Mouse (Mus musculus): ENCODE data around the gene A730071L15Rik. TPM values are rescaled to one million over a fixed set of nuclear protein-coding genes. Genes with fewer than 3 reads are reported as not detected.

Gene A730071L15Rik
- total and polyA plus RNA-seq, 3 experiments: 0.42 TPM; not detected in 2

- no peak for DNase-seq (ENCODE audit: extremely low read depth)
- no peak overlapping the region for H3K27ac ChIP-seq (ENCODE audit: insufficient read depth, low read depth)
- dilution Hi-C loops (cut with MboI; ENCODE audit: extremely low pct_ligation_motif_present, extremely low pct_unique_long_range_greater_than_20kb, low sequenced_read_pairs): no loop called here
- H3K4me1 ChIP-seq (ENCODE audit: control insufficient read depth in 1 of 2, insufficient read depth in 2 of 2): peaks cover 8 to 67% of the 10 kb centered on the region in 2 experiments; a peak in 3 of 4 replicates
- no peaks in the 10 kb centered on the region for H3K9me3 ChIP-seq (replicated peaks; ENCODE audit: low read length)
- peaks cover 67% of the 10 kb centered on the region for H3K79me2 ChIP-seq (replicated peaks; ENCODE audit: control insufficient read depth, extremely low read depth, insufficient read depth, poor library complexity, severe bottlenecking)
- no peaks in the 10 kb centered on the region for H3K27me3 ChIP-seq (replicated peaks)
- no peak for TF ChIP-seq HCFC1 (IDR thresholded peaks at IDR 0.05; ENCODE audit: low read depth, low read length)
- peak; percentile 22; the same call in 1 of the 2 replicates for TF ChIP-seq SMC3 (IDR thresholded peaks at IDR 0.05; ENCODE audit: low read depth, low read length)
- TF ChIP-seq JUN (IDR thresholded peaks at IDR 0.05; ENCODE audit: insufficient read depth, low read depth, low read length): no peak
- TF ChIP-seq ZNF384 (IDR thresholded peaks at IDR 0.05; ENCODE audit: low read depth, low read length): peak; percentile 31; the same call in 1 of the 2 replicates
- no peak for TF ChIP-seq IRF4 (IDR thresholded peaks at IDR 0.05; ENCODE audit: low read depth, low read length)
- TF ChIP-seq TCF12 (IDR thresholded peaks at IDR 0.05; ENCODE audit: low read depth, low read length): no peak
- no peak for TF ChIP-seq EP300 (IDR thresholded peaks at IDR 0.05; ENCODE audit: low read length)
- no peak for TF ChIP-seq E2F4 (IDR thresholded peaks at IDR 0.05; ENCODE audit: insufficient replicate concordance, low read depth, low read length)
- TF ChIP-seq CTCF (conservative IDR thresholded peaks at IDR 0.05 in 1 of 2, IDR thresholded peaks at IDR 0.05 in 1 of 2; ENCODE audit: low read depth in 2 of 2, low read length in 2 of 2): peak in 1 of 2 experiments; percentile 45; a peak in 2 of 4 replicates
- no peak for TF ChIP-seq NRF1 (IDR thresholded peaks at IDR 0.05; ENCODE audit: low read depth, low read length)
- TF ChIP-seq MXI1 (IDR thresholded peaks at IDR 0.05; ENCODE audit: low read depth, low read length): no peak
- TF ChIP-seq ZKSCAN1 (IDR thresholded peaks at IDR 0.05; ENCODE audit: borderline replicate concordance, low read depth, low read length): no peak
- no peak for TF ChIP-seq JUND (conservative IDR thresholded peaks at IDR 0.05; ENCODE audit: low read depth, low read length)
- TF ChIP-seq GABPA (IDR thresholded peaks at IDR 0.05; ENCODE audit: insufficient replicate concordance, low read depth, low read length): no peak
- TF ChIP-seq RAD21 (IDR thresholded peaks at IDR 0.05; ENCODE audit: low read depth, low read length): peak; percentile 51
- H3K4me3 ChIP-seq (replicated peaks in 1 of 3; ENCODE audit: low read depth in 2 of 3, low read length in 2 of 3, poor library complexity in 1 of 3): no peak overlapping the region
- H3K36me3 ChIP-seq (replicated peaks in 1 of 2; ENCODE audit: control insufficient read depth in 1 of 2, insufficient read depth in 1 of 2, low read length in 1 of 2): peaks cover 13 to 45% of the 10 kb centered on the region in 2 experiments
- no peak overlapping the region for H3K9ac ChIP-seq (ENCODE audit: insufficient read depth, low read depth)
- in situ Hi-C loops (cut with MboI; ENCODE audit: low pct_ligation_motif_present, low pct_unique_long_range_greater_than_20kb, low sequenced_read_pairs): loop anchor here (5.0 kb wide), 1 partner anchor 199 kb away; no protein-coding TSS in a partner anchor
- H3K4me2 ChIP-seq (ENCODE audit: insufficient read depth, low read depth, poor library complexity, severe bottlenecking): no peak overlapping the region
These were observed 3.0 kb upstream of the A730071L15Rik start for GRCm38 (mm10) chr11:6196780-6197179.

- peak overlapping the region; percentile 60; the same call in 1 of the 2 replicates for H3K9ac ChIP-seq (ENCODE audit: insufficient read depth, low read depth)
- peak overlapping the region; percentile 95 for H3K4me2 ChIP-seq (ENCODE audit: insufficient read depth, low read depth, poor library complexity, severe bottlenecking)
- no peaks in the 10 kb centered on the region for H3K9me3 ChIP-seq (replicated peaks; ENCODE audit: low read length)
- H3K36me3 ChIP-seq (replicated peaks in 1 of 2; ENCODE audit: control insufficient read depth in 1 of 2, insufficient read depth in 1 of 2, low read length in 1 of 2): peaks cover 6 to 30% of the 10 kb centered on the region in 2 experiments
- H3K4me1 ChIP-seq (ENCODE audit: control insufficient read depth in 1 of 2, insufficient read depth in 2 of 2): peaks cover 8 to 57% of the 10 kb centered on the region in 2 experiments; a peak in 3 of 4 replicates
- in situ Hi-C loops (cut with MboI; ENCODE audit: low pct_ligation_motif_present, low pct_unique_long_range_greater_than_20kb, low sequenced_read_pairs) (loop anchor here (5.0 kb wide), 1 partner anchor 201 kb away; no protein-coding TSS in a partner anchor), dilution Hi-C loops (cut with MboI; ENCODE audit: extremely low pct_ligation_motif_present, extremely low pct_unique_long_range_greater_than_20kb, low sequenced_read_pairs) (no loop called here)
- peak overlapping the region; percentile 84 to 94 (median 86) for H3K4me3 ChIP-seq (replicated peaks in 1 of 3; ENCODE audit: low read depth in 2 of 3, low read length in 2 of 3, poor library complexity in 1 of 3)
- H3K79me2 ChIP-seq (replicated peaks; ENCODE audit: control insufficient read depth, extremely low read depth, insufficient read depth, poor library complexity, severe bottlenecking): peaks cover 60% of the 10 kb centered on the region
- peak; percentile 68 for DNase-seq (ENCODE audit: extremely low read depth)
- no peaks in the 10 kb centered on the region for H3K27me3 ChIP-seq (replicated peaks)
- no peak overlapping the region for H3K27ac ChIP-seq (ENCODE audit: insufficient read depth, low read depth)
- TF ChIP-seq USF2 (conservative IDR thresholded peaks at IDR 0.05; ENCODE audit: low read depth, low read length) (no peak), PAX5 (IDR thresholded peaks at IDR 0.05; ENCODE audit: low read length) (no peak), ZNF384 (IDR thresholded peaks at IDR 0.05; ENCODE audit: low read depth, low read length) (no peak), MXI1 (IDR thresholded peaks at IDR 0.05; ENCODE audit: low read depth, low read length) (no peak; the same call in 1 of the 2 replicates), CHD2 (IDR thresholded peaks at IDR 0.05; ENCODE audit: low read length) (0 out of 2 replicates have a peak, but pooled peaks have one; percentile 37), POLR2AphosphoS2 (IDR thresholded peaks at IDR 0.05; ENCODE audit: low read depth, low read length) (no peak), MEF2A (IDR thresholded peaks at IDR 0.05; ENCODE audit: borderline replicate concordance, low read depth, low read length) (no peak), MAFK (IDR thresholded peaks at IDR 0.05; ENCODE audit: insufficient replicate concordance, low read length) (no peak), POLR2A (IDR thresholded peaks at IDR 0.05; ENCODE audit: low read depth, low read length) (no peak), JUN (IDR thresholded peaks at IDR 0.05; ENCODE audit: insufficient read depth, low read depth, low read length) (no peak), TBP (conservative IDR thresholded peaks at IDR 0.05; ENCODE audit: low read depth, low read length) (0 out of 2 replicates have a peak, but pooled peaks have one; percentile 9), ZC3H11A (IDR thresholded peaks at IDR 0.05; ENCODE audit: low read depth, low read length) (no peak), MYC (IDR thresholded peaks at IDR 0.05; ENCODE audit: low read depth, low read length) (peak; percentile 89), GABPA (IDR thresholded peaks at IDR 0.05; ENCODE audit: insufficient replicate concordance, low read depth, low read length) (no peak), SIN3A (IDR thresholded peaks at IDR 0.05; ENCODE audit: low read length) (peak; percentile 67; the same call in 1 of the 2 replicates), ZKSCAN1 (IDR thresholded peaks at IDR 0.05; ENCODE audit: borderline replicate concordance, low read depth, low read length) (no peak), MAZ (IDR thresholded peaks at IDR 0.05; ENCODE audit: low read depth, low read length) (no peak), RCOR1 (conservative IDR thresholded peaks at IDR 0.05; ENCODE audit: low read depth, low read length) (no peak), CHD1 (IDR thresholded peaks at IDR 0.05; ENCODE audit: low read depth, low read length) (no peak), EP300 (IDR thresholded peaks at IDR 0.05; ENCODE audit: low read length) (peak; percentile 67), JUND (conservative IDR thresholded peaks at IDR 0.05; ENCODE audit: low read depth, low read length) (no peak), ZMIZ1 (IDR thresholded peaks at IDR 0.05; ENCODE audit: low read depth, low read length) (no peak), HCFC1 (IDR thresholded peaks at IDR 0.05; ENCODE audit: low read depth, low read length) (no peak), NRF1 (IDR thresholded peaks at IDR 0.05; ENCODE audit: low read depth, low read length) (no peak), IRF4 (IDR thresholded peaks at IDR 0.05; ENCODE audit: low read depth, low read length) (peak; percentile 88)
These were observed 1.4 kb upstream of the A730071L15Rik start for GRCm38 (mm10) chr11:6198449-6198848.
